Mouse (Mus musculus): ENCODE results near the gene Hsp90ab1.

Gene Hsp90ab1

GRCm38 (mm10) chr17:45563655-45564530 lies 9.2 kb downstream of the Hsp90ab1 start, which contains the start of gene Slc35b2:
Gene Slc35b2 (plus strand): TSS chr17:45563874.
- ATAC-seq (ENCODE audit: insufficient number of reproducible peaks, low FRiP score, low TSS enrichment) = peak; percentile 83

- ATAC-seq (ENCODE audit: insufficient number of reproducible peaks, low FRiP score, low TSS enrichment) = no peak
Observed at GRCm38 (mm10) chr17:45563216-45563615, 9.9 kb downstream of the Hsp90ab1 start.

- ATAC-seq (ENCODE audit: insufficient number of reproducible peaks, low FRiP score, low TSS enrichment) = no peak
Observed at GRCm38 (mm10) chr17:45559732-45560525, 13.1 kb downstream of the Hsp90ab1 start.

- ATAC-seq (ENCODE audit: insufficient number of reproducible peaks, low FRiP score, low TSS enrichment) = no peak
Observed at GRCm38 (mm10) chr17:45557998-45558862, 14.8 kb downstream of the Hsp90ab1 start.

- ATAC-seq (ENCODE audit: insufficient number of reproducible peaks, low FRiP score, low TSS enrichment) = no peak
Observed at GRCm38 (mm10) chr17:45557246-45557824, 15.7 kb downstream of the Hsp90ab1 start.

- no peak for ATAC-seq (ENCODE audit: insufficient number of reproducible peaks, low FRiP score, low TSS enrichment)
Observed at GRCm38 (mm10) chr17:45556514-45557245, 16.4 kb downstream of the Hsp90ab1 start.

- no peak for ATAC-seq (ENCODE audit: insufficient number of reproducible peaks, low FRiP score, low TSS enrichment)
Observed at GRCm38 (mm10) chr17:45556107-45556489, 17.0 kb downstream of the Hsp90ab1 start.

- ATAC-seq (ENCODE audit: insufficient number of reproducible peaks, low FRiP score, low TSS enrichment) = peak; percentile 28
Observed at GRCm38 (mm10) chr17:45555452-45556106, 17.5 kb downstream of the Hsp90ab1 start, which contains the start of gene Nfkbie. Gene Nfkbie (plus strand): TSS chr17:45555703.

- no peak for ATAC-seq (ENCODE audit: insufficient number of reproducible peaks, low FRiP score, low TSS enrichment)
Observed at GRCm38 (mm10) chr17:45554420-45554819, 18.7 kb downstream of the Hsp90ab1 start.

- ATAC-seq (ENCODE audit: insufficient number of reproducible peaks, low FRiP score, low TSS enrichment) = no peak
Observed at GRCm38 (mm10) chr17:45553065-45553464, 20.0 kb downstream of the Hsp90ab1 start.

- 0 out of 2 replicates have a peak, but pooled peaks have one; percentile 4 for ATAC-seq (ENCODE audit: insufficient number of reproducible peaks, low FRiP score, low TSS enrichment)
Observed at GRCm38 (mm10) chr17:45551816-45552451, 21.1 kb downstream of the Hsp90ab1 start.

GRCm38 (mm10) chr17:45551249-45551796 lies 21.7 kb downstream of the Hsp90ab1 start:
- ATAC-seq (ENCODE audit: insufficient number of reproducible peaks, low FRiP score, low TSS enrichment) = no peak

GRCm38 (mm10) chr17:45550253-45550652 lies 22.8 kb downstream of the Hsp90ab1 start:
- no peak for ATAC-seq (ENCODE audit: insufficient number of reproducible peaks, low FRiP score, low TSS enrichment)

- no peak for ATAC-seq (ENCODE audit: insufficient number of reproducible peaks, low FRiP score, low TSS enrichment)
Observed at GRCm38 (mm10) chr17:45549617-45550181, 23.4 kb downstream of the Hsp90ab1 start, which contains the start of gene Tmem151b. Gene Tmem151b (minus strand): TSS chr17:45549677.

- ATAC-seq (ENCODE audit: insufficient number of reproducible peaks, low FRiP score, low TSS enrichment) = 0 out of 2 replicates have a peak, but pooled peaks have one; percentile 6
Observed at GRCm38 (mm10) chr17:45548541-45549512, 24.2 kb downstream of the Hsp90ab1 start.

- ATAC-seq (ENCODE audit: insufficient number of reproducible peaks, low FRiP score, low TSS enrichment) = no peak
Observed at GRCm38 (mm10) chr17:45547461-45548190, 25.4 kb downstream of the Hsp90ab1 start.
